Mouse (Mus musculus): ENCODE results near the gene Kmt2d. TPM values are rescaled to one million over a fixed set of nuclear protein-coding genes. Genes with fewer than 3 reads are reported as not detected.
A peak's percentile ranks its signal among the peaks of the same experiment; 100 is the strongest.

Kmt2d gene
- polyA plus RNA-seq, 1 experiment from 2014 or later, result 3.7 TPM

DNA sequence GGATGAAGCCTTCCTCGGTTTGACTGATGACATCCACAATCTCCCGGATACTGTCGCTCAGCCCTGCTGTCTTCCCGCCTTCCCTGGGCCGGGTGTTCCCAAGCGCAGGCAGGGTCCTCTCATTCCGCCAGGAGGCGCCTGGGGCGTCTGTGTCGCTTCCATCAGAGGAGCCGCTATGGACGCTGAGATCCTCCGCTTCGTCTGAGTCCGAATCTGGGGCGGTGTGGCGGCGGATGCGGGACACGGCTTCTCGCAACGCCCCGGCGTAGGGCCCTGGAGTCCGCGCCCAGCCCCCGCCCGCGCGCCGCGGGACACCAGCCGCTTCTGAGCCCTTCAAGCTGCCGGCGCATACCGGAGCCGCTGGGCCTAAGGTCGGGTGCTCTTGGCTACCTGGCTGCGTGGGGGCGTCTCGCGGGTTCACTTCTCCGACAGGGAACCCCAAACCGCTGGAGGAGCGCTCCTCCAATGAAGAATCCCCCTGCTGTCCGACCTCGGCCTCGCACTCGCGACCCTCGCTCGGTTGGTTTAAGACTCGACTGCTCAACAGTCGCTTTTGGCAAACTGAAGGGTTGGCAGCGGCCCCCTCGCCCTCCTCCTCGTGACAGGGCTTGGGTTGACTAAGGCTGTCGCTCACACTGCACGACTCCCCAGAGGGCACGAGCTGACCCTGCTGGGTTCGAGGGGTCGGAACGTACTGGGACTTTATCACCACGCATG, 65.5 kb downstream of the Kmt2d start:
- H3K4me1 ChIP-seq (replicated peaks), result peaks cover 51% of the 10 kb centered on the region
- no peak overlapping the region for H3K27ac ChIP-seq (replicated peaks)
- WGBS (ENCODE audit: insufficient replicate concordance), result 2% methylated on average over 64 of the region's 64 CpGs
- H3K27me3 ChIP-seq, result peaks cover 100% of the 10 kb centered on the region
- peak overlapping the region; percentile 64 for H3K4me2 ChIP-seq
- H3K4me3 ChIP-seq (replicated peaks), result peak overlapping the region; percentile 43
- H3K9ac ChIP-seq, result no peak overlapping the region
- H3K36me3 ChIP-seq (replicated peaks), result peaks cover 1% of the 10 kb centered on the region; the same call in 1 of the 2 replicates
- no peak for ATAC-seq (ENCODE audit: insufficient read depth)
- H3K9me3 ChIP-seq (replicated peaks), result no peaks in the 10 kb centered on the region

DNA sequence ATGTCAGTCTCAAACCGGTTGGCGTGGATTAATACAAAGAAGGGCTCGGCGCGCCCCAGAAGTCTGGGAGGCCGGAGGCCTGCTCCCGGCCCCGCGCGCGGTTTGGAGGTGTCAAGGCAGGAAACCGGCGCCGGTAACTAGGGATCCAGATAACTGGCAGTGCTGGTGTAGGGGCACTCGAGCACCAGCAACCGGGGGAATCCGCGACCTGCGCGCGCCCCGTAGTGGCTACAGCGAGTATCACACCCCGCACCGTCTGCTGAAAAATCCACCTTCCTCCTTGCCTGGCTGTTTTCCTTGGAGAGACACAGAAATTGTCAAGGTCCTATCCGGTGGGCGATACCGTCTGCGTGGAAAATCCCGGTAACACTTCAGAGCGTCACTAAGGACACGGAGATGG, 67.0 kb downstream of the Kmt2d start:
- no peak overlapping the region; the same call in 1 of the 2 replicates for H3K4me3 ChIP-seq (replicated peaks)
- WGBS (ENCODE audit: insufficient replicate concordance), result 0% methylated on average over 32 of the region's 32 CpGs
- H3K4me1 ChIP-seq (replicated peaks), result peaks cover 51% of the 10 kb centered on the region
- H3K27me3 ChIP-seq, result peaks cover 100% of the 10 kb centered on the region
- no peak overlapping the region for H3K27ac ChIP-seq (replicated peaks)
- H3K9ac ChIP-seq, result no peak overlapping the region
- no peaks in the 10 kb centered on the region for H3K36me3 ChIP-seq (replicated peaks)
- no peak for ATAC-seq (ENCODE audit: insufficient read depth)
- peak overlapping the region; percentile 41 for H3K4me2 ChIP-seq
- no peaks in the 10 kb centered on the region for H3K9me3 ChIP-seq (replicated peaks)

DNA sequence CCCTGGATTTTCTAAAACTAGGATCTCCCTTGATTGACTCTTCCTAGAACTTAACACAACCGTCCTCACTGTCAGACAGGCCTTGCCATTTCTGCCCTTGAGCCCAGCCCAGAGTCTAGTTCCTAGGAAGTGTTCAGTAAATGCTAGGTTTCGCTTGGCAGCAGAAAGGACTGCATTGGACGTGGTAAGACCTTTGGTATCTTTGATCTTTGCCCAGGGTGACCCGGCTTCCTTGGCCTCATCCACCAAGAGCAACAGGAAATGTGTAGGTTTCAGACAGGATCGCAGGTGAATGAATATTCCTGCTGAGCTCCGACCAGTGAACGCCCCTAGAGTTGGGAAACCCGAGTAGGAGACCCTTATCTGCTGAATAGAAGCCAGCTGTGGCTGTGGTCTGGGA, 68.1 kb downstream of the Kmt2d start:
- Histone ChIP-seq H3K4me2 (no peak overlapping the region), H3K9ac (no peak overlapping the region), H3K9me3 (replicated peaks) (no peaks in the 10 kb centered on the region), H3K27ac (replicated peaks) (no peak overlapping the region), H3K27me3 (peaks cover 100% of the 10 kb centered on the region), H3K4me1 (replicated peaks) (peaks cover 47% of the 10 kb centered on the region), H3K36me3 (replicated peaks) (no peaks in the 10 kb centered on the region), H3K4me3 (replicated peaks) (no peak overlapping the region)
- ATAC-seq (ENCODE audit: insufficient read depth), result no peak
- 6% methylated on average over 8 of the region's 8 CpGs for WGBS (ENCODE audit: insufficient replicate concordance)

DNA sequence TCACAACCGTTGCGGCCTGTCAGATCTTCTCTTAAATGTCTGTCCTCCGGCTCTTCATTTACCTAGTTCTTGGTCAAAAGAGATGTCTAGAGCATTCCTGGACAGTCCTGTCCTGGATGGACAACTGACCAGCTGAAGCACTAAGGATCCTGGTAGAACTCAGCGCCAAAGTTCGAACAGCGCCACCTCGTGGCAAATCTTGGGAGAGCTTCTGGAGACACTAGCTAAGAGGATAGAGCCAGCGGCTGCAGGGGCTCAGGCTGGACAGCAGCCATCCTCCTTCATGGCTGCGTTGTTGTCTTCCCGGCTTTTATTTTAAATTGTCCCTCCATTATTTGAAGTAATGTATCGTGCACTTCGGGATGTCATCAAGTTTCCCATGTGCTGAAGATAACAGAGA, 71.6 kb downstream of the Kmt2d start:
- no peak for ATAC-seq (ENCODE audit: insufficient read depth)
- H3K4me2 ChIP-seq, result no peak overlapping the region
- 11% methylated on average over 12 of the region's 12 CpGs for WGBS (ENCODE audit: insufficient replicate concordance)
- H3K9ac ChIP-seq, result no peak overlapping the region
- H3K27me3 ChIP-seq, result peaks cover 100% of the 10 kb centered on the region
- no peak overlapping the region for H3K4me3 ChIP-seq (replicated peaks)
- H3K4me1 ChIP-seq (replicated peaks), result peaks cover 15% of the 10 kb centered on the region
- no peak overlapping the region for H3K27ac ChIP-seq (replicated peaks)
- H3K36me3 ChIP-seq (replicated peaks), result no peaks in the 10 kb centered on the region
- H3K9me3 ChIP-seq (replicated peaks), result no peaks in the 10 kb centered on the region

DNA sequence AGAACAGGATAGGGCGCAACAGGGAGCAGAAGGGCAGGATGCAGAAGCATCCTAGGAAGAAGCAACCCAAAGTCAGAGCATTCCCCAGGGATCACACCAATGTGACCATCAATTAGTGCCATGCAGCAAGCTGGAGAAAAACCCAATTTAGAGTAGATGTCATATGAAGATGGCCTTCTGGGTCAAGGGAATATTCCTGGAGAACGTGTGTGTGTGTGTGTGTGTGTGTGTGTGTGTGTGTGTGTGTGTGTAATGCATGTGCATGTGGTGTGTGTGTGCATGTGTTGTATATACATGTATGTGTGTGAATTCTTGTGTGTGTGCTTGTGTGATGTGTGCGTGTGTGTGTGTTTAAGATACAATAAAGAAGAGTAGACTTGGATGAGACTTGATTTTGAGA, 72.1 kb downstream of the Kmt2d start:
- no peak for ATAC-seq (ENCODE audit: insufficient read depth)
- 35% methylated on average over 3 of the region's 3 CpGs for WGBS (ENCODE audit: insufficient replicate concordance)

DNA sequence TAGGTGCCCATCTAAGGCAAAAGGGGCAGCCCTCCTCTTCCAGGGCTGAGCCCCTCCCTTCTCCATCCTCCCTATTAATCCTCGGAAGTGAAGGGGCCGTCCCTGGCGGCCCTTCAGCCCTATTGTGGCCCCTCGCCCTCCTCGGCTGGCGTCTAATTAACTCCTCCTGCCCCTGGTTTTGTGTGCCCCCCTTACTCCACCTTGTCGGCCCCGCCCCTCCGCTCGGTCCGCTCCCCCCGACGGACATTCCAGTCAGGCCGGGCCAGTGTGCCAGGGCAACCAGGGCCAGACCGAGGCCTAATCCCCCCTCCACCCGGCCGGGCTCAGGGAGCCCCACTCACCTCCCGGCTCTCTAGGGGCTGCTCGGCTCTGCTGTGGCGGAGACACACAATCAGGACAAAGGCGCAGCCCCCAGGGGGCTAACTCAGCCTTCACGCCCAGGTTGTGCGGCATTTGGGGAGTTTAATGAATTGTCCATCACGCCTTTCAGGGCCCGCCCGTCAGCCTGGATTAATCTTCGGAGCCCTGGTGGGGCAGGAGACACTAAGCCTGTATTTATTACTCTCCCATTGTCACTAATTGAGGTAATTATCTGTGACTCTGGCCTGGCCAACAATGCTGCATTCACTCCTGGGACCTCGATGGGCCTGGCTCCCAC, 73.0 kb downstream of the Kmt2d start:
- Histone ChIP-seq H3K4me2 (no peak overlapping the region), H3K27ac (replicated peaks) (no peak overlapping the region), H3K9me3 (replicated peaks) (no peaks in the 10 kb centered on the region), H3K27me3 (peaks cover 100% of the 10 kb centered on the region), H3K9ac (no peak overlapping the region), H3K4me3 (replicated peaks) (no peak overlapping the region), H3K36me3 (replicated peaks) (no peaks in the 10 kb centered on the region), H3K4me1 (replicated peaks) (peaks cover under 1% of the 10 kb centered on the region)
- no peak for ATAC-seq (ENCODE audit: insufficient read depth)
- WGBS (ENCODE audit: insufficient replicate concordance), result 6% methylated on average over 28 of the region's 28 CpGs

More for the DNA sequence above, 72.1 kb downstream of the Kmt2d start:
- H3K9me3 ChIP-seq (replicated peaks), result no peaks in the 10 kb centered on the region
- no peak overlapping the region for H3K27ac ChIP-seq (replicated peaks)
- H3K9ac ChIP-seq, result no peak overlapping the region
- H3K36me3 ChIP-seq (replicated peaks), result no peaks in the 10 kb centered on the region
- peaks cover 100% of the 10 kb centered on the region for H3K27me3 ChIP-seq
- no peak overlapping the region for H3K4me2 ChIP-seq
- H3K4me3 ChIP-seq (replicated peaks), result no peak overlapping the region
- peaks cover 10% of the 10 kb centered on the region for H3K4me1 ChIP-seq (replicated peaks)

DNA sequence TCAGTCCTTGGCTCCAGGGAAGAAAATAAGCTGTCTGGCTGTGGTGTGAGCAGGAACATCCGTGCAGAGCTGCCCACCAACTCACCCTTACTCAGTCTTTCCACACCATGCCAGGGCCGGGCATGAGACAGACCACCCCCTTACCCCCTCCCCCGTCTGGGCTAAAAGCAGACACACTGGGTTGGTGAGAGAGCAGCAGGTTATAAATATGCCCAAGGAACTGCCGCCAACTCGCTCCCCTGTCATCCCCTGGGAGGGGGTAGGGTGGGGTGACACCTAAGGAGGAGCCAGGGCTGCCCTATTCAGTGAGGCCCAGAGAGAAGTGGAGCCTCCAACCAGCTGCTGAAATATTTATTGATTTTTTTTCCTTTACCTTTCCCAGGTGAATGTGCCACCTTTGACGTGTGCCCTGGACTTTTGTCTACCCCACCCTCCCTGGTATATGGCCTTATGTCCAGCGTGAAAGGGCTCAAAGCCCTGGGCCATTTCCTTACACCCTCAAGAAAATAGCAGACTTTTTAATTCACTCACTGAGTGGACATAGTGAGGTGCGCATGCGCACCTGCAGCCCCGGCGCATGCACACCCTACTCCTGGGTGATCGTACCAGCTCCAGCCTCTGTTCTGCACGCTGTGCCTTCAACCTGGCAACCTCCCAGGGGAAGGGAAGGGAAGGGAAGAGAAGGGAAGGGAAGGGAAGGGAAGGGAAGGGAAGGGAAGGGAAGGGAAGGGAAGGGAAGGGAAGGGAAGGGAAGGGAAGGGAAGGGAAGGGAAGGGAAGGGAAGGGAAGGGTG, 74.0 kb downstream of the Kmt2d start:
- no peaks in the 10 kb centered on the region for H3K36me3 ChIP-seq (replicated peaks)
- no peaks in the 10 kb centered on the region for H3K9me3 ChIP-seq (replicated peaks)
- no peak overlapping the region for H3K9ac ChIP-seq
- peaks cover 7% of the 10 kb centered on the region; the same call in 1 of the 2 replicates for H3K4me1 ChIP-seq (replicated peaks)
- no peak overlapping the region for H3K27ac ChIP-seq (replicated peaks)
- WGBS (ENCODE audit: insufficient replicate concordance), result 8% methylated on average over 13 of the region's 13 CpGs
- ATAC-seq (ENCODE audit: insufficient read depth), result no peak
- H3K4me3 ChIP-seq (replicated peaks), result no peak overlapping the region
- peaks cover 100% of the 10 kb centered on the region for H3K27me3 ChIP-seq
- no peak overlapping the region for H3K4me2 ChIP-seq

DNA sequence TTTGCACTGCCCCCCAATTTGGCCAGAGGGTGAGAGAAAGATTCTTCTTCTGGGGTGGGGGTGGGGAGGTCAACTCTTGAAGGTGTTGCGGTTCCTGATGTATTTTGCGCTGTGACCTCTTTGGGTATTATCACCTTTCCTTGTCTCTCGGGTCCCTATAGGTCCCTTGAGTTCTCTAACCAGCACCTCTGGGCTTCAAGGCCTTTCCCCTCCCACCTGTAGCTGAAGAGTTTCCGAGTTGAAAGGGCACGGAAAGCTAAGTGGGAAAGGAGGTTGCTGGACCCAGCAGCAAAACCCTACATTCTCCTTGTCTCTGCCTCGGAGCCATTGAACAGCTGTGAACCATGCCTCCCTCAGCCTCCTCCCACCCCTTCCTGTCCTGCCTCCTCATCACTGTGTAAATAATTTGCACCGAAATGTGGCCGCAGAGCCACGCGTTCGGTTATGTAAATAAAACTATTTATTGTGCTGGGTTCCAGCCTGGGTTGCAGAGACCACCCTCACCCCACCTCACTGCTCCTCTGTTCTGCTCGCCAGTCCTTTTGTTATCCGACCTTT, 77.8 kb downstream of the Kmt2d start:
- H3K27ac ChIP-seq (replicated peaks), result no peak overlapping the region
- peaks cover 19% of the 10 kb centered on the region for H3K4me1 ChIP-seq (replicated peaks)
- no peak for ATAC-seq (ENCODE audit: insufficient read depth)
- no peak overlapping the region for H3K4me2 ChIP-seq
- peaks cover 100% of the 10 kb centered on the region for H3K27me3 ChIP-seq
- no peaks in the 10 kb centered on the region for H3K36me3 ChIP-seq (replicated peaks)
- H3K9ac ChIP-seq, result no peak overlapping the region
- no peak overlapping the region for H3K4me3 ChIP-seq (replicated peaks)
- 2% methylated on average over 13 of the region's 13 CpGs for WGBS (ENCODE audit: insufficient replicate concordance)
- H3K9me3 ChIP-seq (replicated peaks), result no peaks in the 10 kb centered on the region

DNA sequence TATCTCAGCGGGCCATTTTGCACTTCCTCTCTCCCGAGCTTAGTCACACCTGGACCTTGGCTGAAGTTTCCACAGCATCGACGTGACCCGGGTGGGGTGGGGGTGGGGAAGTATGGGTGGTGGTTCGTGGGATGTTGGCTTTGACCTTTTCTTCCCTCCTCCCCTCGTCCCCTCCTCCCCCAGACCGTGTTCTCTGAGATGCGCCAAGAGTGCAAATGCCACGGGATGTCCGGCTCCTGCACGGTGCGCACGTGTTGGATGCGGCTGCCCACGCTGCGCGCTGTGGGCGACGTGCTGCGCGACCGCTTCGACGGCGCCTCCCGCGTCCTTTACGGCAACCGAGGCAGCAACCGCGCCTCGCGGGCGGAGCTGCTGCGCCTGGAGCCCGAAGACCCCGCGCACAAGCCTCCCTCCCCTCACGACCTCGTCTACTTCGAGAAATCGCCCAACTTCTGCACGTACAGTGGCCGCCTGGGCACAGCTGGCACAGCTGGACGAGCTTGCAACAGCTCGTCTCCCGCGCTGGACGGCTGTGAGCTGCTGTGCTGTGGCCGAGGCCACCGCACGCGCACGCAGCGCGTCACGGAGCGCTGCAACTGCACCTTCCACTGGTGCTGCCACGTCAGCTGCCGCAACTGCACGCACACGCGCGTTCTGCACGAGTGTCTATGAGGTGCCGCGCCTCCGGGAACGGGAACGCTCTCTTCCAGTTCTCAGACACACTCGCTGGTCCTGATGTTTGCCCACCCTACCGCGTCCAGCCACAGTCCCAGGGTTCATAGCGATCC, 78.6 kb downstream of the Kmt2d start:
- no peak overlapping the region for H3K9ac ChIP-seq
- WGBS (ENCODE audit: insufficient replicate concordance), result 3% methylated on average over 75 of the region's 75 CpGs
- H3K9me3 ChIP-seq (replicated peaks), result no peaks in the 10 kb centered on the region
- no peak overlapping the region for H3K4me3 ChIP-seq (replicated peaks)
- ATAC-seq (ENCODE audit: insufficient read depth), result no peak
- H3K27me3 ChIP-seq, result peaks cover 100% of the 10 kb centered on the region
- no peak overlapping the region for H3K4me2 ChIP-seq
- H3K27ac ChIP-seq (replicated peaks), result no peak overlapping the region
- H3K36me3 ChIP-seq (replicated peaks), result no peaks in the 10 kb centered on the region
- H3K4me1 ChIP-seq (replicated peaks), result peaks cover 19% of the 10 kb centered on the region

DNA sequence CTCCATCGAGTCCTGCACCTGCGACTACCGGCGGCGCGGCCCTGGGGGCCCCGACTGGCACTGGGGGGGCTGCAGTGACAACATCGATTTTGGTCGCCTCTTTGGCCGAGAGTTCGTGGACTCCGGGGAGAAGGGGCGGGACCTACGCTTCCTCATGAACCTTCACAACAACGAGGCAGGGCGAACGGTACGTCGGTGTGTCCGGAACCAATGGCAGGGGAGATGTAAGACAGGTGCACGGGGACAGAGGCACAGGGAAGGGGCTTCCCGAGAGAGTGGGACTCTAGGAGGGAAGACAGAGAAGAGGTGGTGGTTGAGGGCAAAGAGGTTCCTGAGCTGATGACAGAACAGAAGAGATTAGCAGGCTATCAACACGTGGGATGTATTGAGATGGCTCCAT, 79.2 kb downstream of the Kmt2d start:
- ATAC-seq (ENCODE audit: insufficient read depth), result no peak
- no peak overlapping the region for H3K27ac ChIP-seq (replicated peaks)
- peaks cover 19% of the 10 kb centered on the region for H3K4me1 ChIP-seq (replicated peaks)
- peaks cover 100% of the 10 kb centered on the region for H3K27me3 ChIP-seq
- H3K9ac ChIP-seq, result no peak overlapping the region
- no peaks in the 10 kb centered on the region for H3K36me3 ChIP-seq (replicated peaks)
- H3K4me2 ChIP-seq, result no peak overlapping the region
- no peak overlapping the region for H3K4me3 ChIP-seq (replicated peaks)
- H3K9me3 ChIP-seq (replicated peaks), result no peaks in the 10 kb centered on the region
- WGBS (ENCODE audit: insufficient replicate concordance), result 2% methylated on average over 23 of the region's 23 CpGs
